Mouse (Mus musculus) embryonic facial prominence, embryonic 15.5 days (tissue): ENCODE results near the gene Cacnb2. TPM values are rescaled to one million over a fixed set of nuclear protein-coding genes. Genes with fewer than 3 reads are reported as not detected.
"Not testable (repeated sequence)": the region's sequence is repeated elsewhere in the genome, so short reads cannot be mapped to it uniquely, and the experiment has no call there.

ENCODE experiments used
- ATAC-seq: fragments of 200-750 bp; cut with Nextera tagmentation; 2 replicates; pipeline ENCODE4 v1.8.0; 2017; ENCODE audit warnings: low read depth, moderate TSS enrichment; ENCODE audit not compliant: insufficient number of reproducible peaks, low FRiP score, low TSS enrichment
- H3K27ac ChIP-seq: fragments of 300-500 bp; sonication (generic); replicated peaks from 2 replicates; pipeline ENCODE4 v1.5.1; 2015; ENCODE audit warnings: mild to moderate bottlenecking, inconsistent platforms
- H3K27me3 ChIP-seq: fragments of 300-500 bp; sonication (generic); 2 replicates; pipeline ENCODE4 v1.6.1; 2015; ENCODE audit warnings: inconsistent platforms
- H3K36me3 ChIP-seq: fragments of 300-500 bp; sonication (generic); 2 replicates; pipeline ENCODE4 v1.6.1; 2015; ENCODE audit warnings: mild to moderate bottlenecking, inconsistent platforms
- H3K4me1 ChIP-seq: fragments of 300-500 bp; sonication (generic); 2 replicates; pipeline ENCODE4 v1.6.1; 2015; ENCODE audit warnings: inconsistent platforms
- H3K4me2 ChIP-seq: fragments of 300-500 bp; sonication (generic); replicated peaks from 2 replicates; pipeline ENCODE4 v1.6.1; 2015; ENCODE audit warnings: mild to moderate bottlenecking, inconsistent platforms
- H3K4me3 ChIP-seq: fragments of 300-500 bp; sonication (generic); replicated peaks from 2 replicates; pipeline ENCODE4 v1.5.1; 2015; ENCODE audit warnings: mild to moderate bottlenecking, inconsistent platforms
- H3K9ac ChIP-seq: fragments of 300-500 bp; sonication (generic); 2 replicates; pipeline ENCODE4 v1.6.1; 2015; ENCODE audit warnings: inconsistent platforms
- H3K9me3 ChIP-seq: fragments of 300-500 bp; sonication (generic); replicated peaks from 2 replicates; pipeline ENCODE4 v1.6.1; 2016; ENCODE audit warnings: inconsistent platforms
- WGBS: fragments of 180-500 bp; shearing (Covaris S2); methylation state at CpG from one replicate; pipeline ENCODE4 v1.1.7; 2015; 5-methylcytosine and 5-hydroxymethylcytosine counted together
- polyA plus RNA-seq: library from polyadenylated mRNA; unstranded; fragments of >200 nt; fragmentation: Nextera tagmentation; extraction: Ambion mirVana; gene quantifications from 2 replicates; pipeline ENCODE4 v1.2.1, GENCODE M21; 2015

Gene Cacnb2
- polyA plus RNA-seq, 1 experiment from 2014 or later: 1.4 TPM

- 88% methylated on average over 9 of the region's 9 CpGs for WGBS
- H3K9me3 ChIP-seq: no peaks in the 10 kb centered on the region
- no peak overlapping the region for H3K9ac ChIP-seq
- H3K4me1 ChIP-seq: no peaks in the 10 kb centered on the region
- H3K4me2 ChIP-seq: no peak overlapping the region
- H3K4me3 ChIP-seq: no peak overlapping the region
- H3K27me3 ChIP-seq: no peaks in the 10 kb centered on the region
- ATAC-seq: no peak
- H3K36me3 ChIP-seq: no peaks in the 10 kb centered on the region
- H3K27ac ChIP-seq: no peak overlapping the region
Measured at GRCm38 (mm10) chr2:14719119-14719718, 116.3 kb downstream of the Cacnb2 start.

- no peak overlapping the region for H3K27ac ChIP-seq
- no peak overlapping the region for H3K4me3 ChIP-seq
- no peaks in the 10 kb centered on the region for H3K36me3 ChIP-seq
- no peaks in the 10 kb centered on the region for H3K27me3 ChIP-seq
- no peaks in the 10 kb centered on the region for H3K9me3 ChIP-seq
- H3K4me2 ChIP-seq: no peak overlapping the region
- no peak overlapping the region for H3K9ac ChIP-seq
- no peak for ATAC-seq
- no peaks in the 10 kb centered on the region for H3K4me1 ChIP-seq
Measured at GRCm38 (mm10) chr2:14725437-14725836, 122.5 kb downstream of the Cacnb2 start.

GRCm38 (mm10) chr2:14726601-14727000, 123.7 kb downstream of the Cacnb2 start:
- H3K4me1 ChIP-seq, H3K9me3 ChIP-seq, H3K4me3 ChIP-seq, H3K9ac ChIP-seq, H3K27me3 ChIP-seq, H3K27ac ChIP-seq, H3K36me3 ChIP-seq, H3K4me2 ChIP-seq, ATAC-seq: not testable (repeated sequence)
- WGBS: 94% methylated on average over 13 of the region's 13 CpGs

DNA sequence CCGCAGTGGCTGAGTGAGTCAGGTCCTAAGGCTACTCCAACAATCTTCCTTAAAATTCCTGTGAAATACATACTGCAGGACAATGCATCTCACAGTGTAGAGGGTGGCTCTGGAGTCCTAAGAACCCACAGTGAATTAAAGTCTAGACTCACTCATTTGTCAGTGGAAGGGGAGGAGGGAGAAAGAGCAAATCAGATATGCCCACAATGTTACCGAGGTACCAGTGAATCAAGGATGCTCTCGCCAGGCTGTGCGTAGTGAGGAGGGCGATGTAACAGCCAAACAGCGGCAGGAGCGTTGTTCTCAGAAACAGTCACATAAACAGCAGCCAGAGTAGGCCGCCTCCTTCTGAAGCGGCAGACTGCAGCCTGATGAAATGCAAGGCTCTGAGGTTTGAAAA, 136.0 kb downstream of the Cacnb2 start:
- H3K4me1 ChIP-seq: no peaks in the 10 kb centered on the region

GRCm38 (mm10) chr2:14739510-14739909, 136.6 kb downstream of the Cacnb2 start:
- H3K4me3 ChIP-seq: no peak overlapping the region
- H3K9ac ChIP-seq: no peak overlapping the region
- H3K9me3 ChIP-seq: no peaks in the 10 kb centered on the region
- no peak overlapping the region for H3K4me2 ChIP-seq
- no peak overlapping the region for H3K27ac ChIP-seq
- 76% methylated on average over 15 of the region's 15 CpGs for WGBS
- H3K4me1 ChIP-seq: no peaks in the 10 kb centered on the region
- H3K36me3 ChIP-seq: no peaks in the 10 kb centered on the region
- no peaks in the 10 kb centered on the region for H3K27me3 ChIP-seq
- ATAC-seq: no peak

More for the DNA sequence above, 136.0 kb downstream of the Cacnb2 start:
- Histone ChIP-seq H3K27ac (no peak overlapping the region), H3K4me3 (no peak overlapping the region), H3K9me3 (no peaks in the 10 kb centered on the region), H3K36me3 (no peaks in the 10 kb centered on the region), H3K4me2 (no peak overlapping the region), H3K27me3 (no peaks in the 10 kb centered on the region), H3K9ac (no peak overlapping the region)
- 39% methylated on average over 9 of the region's 9 CpGs for WGBS
- ATAC-seq: no peak

GRCm38 (mm10) chr2:14740359-14740758, 137.5 kb downstream of the Cacnb2 start:
- Histone ChIP-seq H3K4me3 (no peak overlapping the region), H3K4me1 (no peaks in the 10 kb centered on the region), H3K9me3 (no peaks in the 10 kb centered on the region), H3K36me3 (no peaks in the 10 kb centered on the region), H3K4me2 (no peak overlapping the region), H3K27me3 (no peaks in the 10 kb centered on the region), H3K9ac (no peak overlapping the region), H3K27ac (no peak overlapping the region)
- WGBS: 72% methylated on average over 7 of the region's 7 CpGs
- ATAC-seq: no peak

- Histone ChIP-seq H3K4me2 (no peak overlapping the region), H3K27me3 (no peaks in the 10 kb centered on the region), H3K4me1 (no peaks in the 10 kb centered on the region), H3K9me3 (no peaks in the 10 kb centered on the region), H3K27ac (no peak overlapping the region), H3K36me3 (no peaks in the 10 kb centered on the region), H3K4me3 (no peak overlapping the region), H3K9ac (no peak overlapping the region)
- no peak for ATAC-seq
- 88% methylated on average over 1 of the region's 1 CpGs for WGBS
Measured at GRCm38 (mm10) chr2:14744761-14745160, 141.9 kb downstream of the Cacnb2 start.

- ATAC-seq: no peak
Measured at GRCm38 (mm10) chr2:14762846-14763245, 160.0 kb downstream of the Cacnb2 start.

DNA sequence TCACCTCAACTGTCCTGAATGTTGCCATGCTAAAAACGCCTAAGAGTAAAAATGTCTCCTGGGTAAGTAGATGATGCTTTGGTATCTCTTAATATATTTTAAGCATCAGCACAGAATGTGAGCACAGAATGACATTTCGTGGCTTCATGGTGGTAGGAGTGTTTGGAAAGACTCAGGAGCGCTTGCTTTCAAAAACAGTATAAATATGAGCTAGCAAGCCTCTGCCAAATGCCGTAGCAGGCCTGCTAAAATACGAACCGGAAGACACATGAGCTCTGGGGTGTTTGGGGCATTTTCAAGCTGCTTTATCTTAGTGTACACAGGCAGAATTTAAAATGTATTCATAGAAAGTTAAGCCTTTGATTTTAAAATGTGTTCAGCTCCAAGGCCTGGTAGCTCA, 161.0 kb downstream of the Cacnb2 start:
- H3K4me2 ChIP-seq: no peak overlapping the region
- no peak overlapping the region for H3K9ac ChIP-seq
- no peak overlapping the region for H3K4me3 ChIP-seq
- ATAC-seq: no peak
- no peaks in the 10 kb centered on the region for H3K9me3 ChIP-seq
- WGBS: 63% methylated on average over 6 of the region's 6 CpGs
- no peak overlapping the region for H3K27ac ChIP-seq
- 0 out of 2 replicates have a peak, but pooled peaks cover 5% of the 10 kb centered on the region for H3K4me1 ChIP-seq
- H3K27me3 ChIP-seq: no peaks in the 10 kb centered on the region
- no peaks in the 10 kb centered on the region for H3K36me3 ChIP-seq

More at GRCm38 (mm10) chr2:14762846-14763245, 160.0 kb downstream of the Cacnb2 start:
- Histone ChIP-seq H3K36me3 (no peaks in the 10 kb centered on the region), H3K4me1 (0 out of 2 replicates have a peak, but pooled peaks cover 5% of the 10 kb centered on the region), H3K27me3 (no peaks in the 10 kb centered on the region), H3K4me3 (no peak overlapping the region), H3K4me2 (no peak overlapping the region), H3K9me3 (no peaks in the 10 kb centered on the region), H3K27ac (no peak overlapping the region), H3K9ac (no peak overlapping the region)
- WGBS: 56% methylated on average over 4 of the region's 4 CpGs

- 89% methylated on average over 1 of the region's 1 CpGs for WGBS
- no peak for ATAC-seq
- H3K4me1 ChIP-seq: no peaks in the 10 kb centered on the region
- H3K4me3 ChIP-seq: no peak overlapping the region
- H3K36me3 ChIP-seq: no peaks in the 10 kb centered on the region
- no peak overlapping the region for H3K4me2 ChIP-seq
- H3K27ac ChIP-seq: no peak overlapping the region
- no peaks in the 10 kb centered on the region for H3K9me3 ChIP-seq
- no peak overlapping the region for H3K9ac ChIP-seq
- no peaks in the 10 kb centered on the region for H3K27me3 ChIP-seq
Measured at GRCm38 (mm10) chr2:14769448-14769847, 166.6 kb downstream of the Cacnb2 start.

DNA sequence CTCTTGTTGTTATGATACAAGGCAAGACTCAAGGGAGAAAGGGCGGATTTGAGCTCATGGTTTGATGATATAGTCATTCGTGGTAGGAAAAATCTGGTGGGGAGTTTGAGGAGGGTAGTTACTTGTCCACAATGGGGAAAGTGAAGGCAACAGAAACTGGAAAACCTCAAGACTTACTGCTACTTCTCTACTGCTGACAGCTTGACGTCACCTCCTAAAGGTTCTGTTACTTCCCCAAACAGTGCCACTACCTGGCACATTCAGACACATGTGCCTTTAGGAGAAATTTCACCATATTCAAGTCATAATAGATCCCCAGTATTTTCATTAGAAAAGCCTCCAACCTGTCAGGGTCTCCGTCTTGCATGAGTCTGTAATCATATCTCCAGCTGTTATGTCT, 167.7 kb downstream of the Cacnb2 start:
- H3K4me1 ChIP-seq: no peaks in the 10 kb centered on the region

DNA sequence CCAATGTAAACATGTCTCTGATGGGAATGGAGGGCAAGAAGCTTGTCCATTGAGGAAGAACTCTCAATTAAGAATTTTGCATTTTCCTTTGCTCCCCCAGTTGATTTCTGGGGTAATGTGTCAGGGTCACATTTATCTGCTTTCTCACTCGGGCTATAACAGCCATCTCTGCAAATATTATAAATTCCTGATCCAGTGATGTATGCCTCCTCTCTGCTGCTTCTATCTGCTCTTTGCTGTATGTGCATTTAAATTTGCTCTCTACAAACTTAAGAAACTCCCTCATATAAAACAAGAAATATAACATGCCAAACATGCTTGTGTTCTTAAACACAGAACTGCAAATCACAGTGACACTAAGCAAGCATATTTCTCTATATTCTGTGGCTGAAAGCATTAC, 171.5 kb downstream of the Cacnb2 start:
- 67% methylated on average over 1 of the region's 1 CpGs for WGBS
- Histone ChIP-seq H3K4me2 (no peak overlapping the region), H3K27me3 (no peaks in the 10 kb centered on the region), H3K9me3 (no peaks in the 10 kb centered on the region), H3K4me1 (no peaks in the 10 kb centered on the region), H3K9ac (no peak overlapping the region), H3K27ac (no peak overlapping the region), H3K36me3 (no peaks in the 10 kb centered on the region), H3K4me3 (no peak overlapping the region)
- ATAC-seq: no peak

More for the DNA sequence above, 167.7 kb downstream of the Cacnb2 start:
- H3K9me3 ChIP-seq: no peaks in the 10 kb centered on the region
- ATAC-seq: no peak
- no peak overlapping the region for H3K27ac ChIP-seq
- no peaks in the 10 kb centered on the region for H3K27me3 ChIP-seq
- H3K9ac ChIP-seq: no peak overlapping the region
- no peak overlapping the region for H3K4me3 ChIP-seq
- WGBS: 81% methylated on average over 4 of the region's 4 CpGs
- H3K36me3 ChIP-seq: no peaks in the 10 kb centered on the region
- H3K4me2 ChIP-seq: no peak overlapping the region
